Mouse (Mus musculus) G1E (cell line): ENCODE data around the gene Ttc39d. TPM values are rescaled to one million over a fixed set of nuclear protein-coding genes. Genes with fewer than 3 reads are reported as not detected.

Experiments used
- ATAC-seq: 2 replicates; pipeline ENCODE4 v1.8.0; 2016; ENCODE audit warnings: mild to moderate bottlenecking; ENCODE audit not compliant: insufficient number of reproducible peaks, poor library complexity, low FRiP score, severe bottlenecking; ENCODE audit errors: extremely low read depth
- DNase-seq: peaks from one replicate; pipeline ENCODE4 v3.0.0; 2012; ENCODE audit warnings: low spot score
- H3K27me3 ChIP-seq: 2 replicates; pipeline ENCODE4 v1.6.1; 2012; ENCODE audit warnings: mild to moderate bottlenecking, low read length, inconsistent platforms; ENCODE audit not compliant: insufficient read depth
- H3K36me3 ChIP-seq: replicated peaks from 2 replicates; pipeline ENCODE3; 2012; ENCODE audit warnings: mild to moderate bottlenecking, inconsistent platforms
- H3K4me1 ChIP-seq: 2 replicates; pipeline ENCODE4 v1.6.1; 2012; ENCODE audit warnings: low read depth, low read length, inconsistent platforms, mixed read lengths; ENCODE audit not compliant: insufficient read depth
- H3K4me3 ChIP-seq: 2 replicates; pipeline ENCODE4 v1.5.1; 2012; ENCODE audit warnings: low read depth, mild to moderate bottlenecking, inconsistent platforms, low read length, moderate library complexity, mixed read lengths
- H3K9me3 ChIP-seq: replicated peaks from 2 replicates; pipeline ENCODE4 v1.6.1; 2012; ENCODE audit warnings: inconsistent platforms
- CTCF ChIP-seq: IDR thresholded peaks from 2 replicates; pipeline ENCODE4 v1.5.1; 2012; ENCODE audit warnings: low read depth, low read length, inconsistent platforms, mixed read lengths
- GATA1 ChIP-seq: IDR thresholded peaks from 2 replicates; pipeline ENCODE4 v1.6.1; 2012; ENCODE audit warnings: borderline replicate concordance, low read length, inconsistent platforms, mixed read lengths
- GATA2 ChIP-seq: IDR thresholded peaks from 2 replicates; pipeline ENCODE4 v1.6.1; 2012; ENCODE audit warnings: low read depth, low read length, inconsistent platforms, borderline replicate concordance
- POLR2AphosphoS5 ChIP-seq: IDR thresholded peaks from 2 replicates; pipeline ENCODE4 v1.6.1; 2012; ENCODE audit warnings: low read depth, low read length, inconsistent platforms; ENCODE audit not compliant: insufficient replicate concordance
- TAL1 ChIP-seq: conservative IDR thresholded peaks from 2 replicates; pipeline ENCODE4 v1.6.1; 2012; ENCODE audit warnings: low read depth, low read length, inconsistent platforms, mixed read lengths
- polyA plus RNA-seq: library from polyadenylated mRNA; stranded (reverse); fragments of >175 nt; gene quantifications from 2 replicates; pipeline ENCODE4 v1.2.3, GENCODE M21; 2012
- total RNA-seq, 2 experiments: library from RNA; stranded (forward) in 1 of 2; stranded (reverse) in 1 of 2; fragments of 200-1000 nt in 1 of 2; fragments of >200 nt in 1 of 2; fragmentation: Nextera tagmentation in 1 of 2; gene quantifications; 2 replicates each; pipeline ENCODE4 v1.2.3; 2014 to 2017

Ttc39d gene
- total RNA-seq (2014; fragmentation: Nextera tagmentation) (0.30 TPM in 1 of 2 replicates, not detected in the other), total RNA-seq (2017) (0.12 and 0.16 TPM in 2 replicates), polyA plus RNA-seq (not detected in 2 replicates)

GRCm38 (mm10) chr17:80206671-80207581 lies at the start of gene Ttc39d, which contains the start of gene Srsf7:
TSS of gene Ttc39d (plus strand) at chr17:80207460.
TSS of gene Srsf7 (minus strand) at chr17:80207307.
- no peaks in the 10 kb centered on the region for H3K27me3 ChIP-seq
- TF ChIP-seq GATA1 (no peak), TAL1 (no peak), POLR2AphosphoS5 (peak; percentile 99)
- H3K4me1 ChIP-seq: peaks cover 29% of the 10 kb centered on the region
- ATAC-seq (peak; percentile 87), DNase-seq (peak; percentile 94)
- H3K9me3 ChIP-seq: no peaks in the 10 kb centered on the region
- H3K4me3 ChIP-seq: peak within 1 kb of the TSS; percentile 99
- peaks cover 42% of the 10 kb centered on the region for H3K36me3 ChIP-seq

- Histone ChIP-seq H3K9me3 (no peaks in the 10 kb centered on the region), H3K36me3 (no peaks in the 10 kb centered on the region), H3K4me1 (peaks cover 6% of the 10 kb centered on the region; the same call in 1 of the 2 replicates), H3K27me3 (peaks cover 17% of the 10 kb centered on the region; the same call in 1 of the 2 replicates), H3K4me3 (no peak overlapping the region)
- no peak for TF ChIP-seq TAL1
- TF ChIP-seq CTCF: no peak
- TF ChIP-seq POLR2AphosphoS5: no peak
- TF ChIP-seq GATA2: no peak
- TF ChIP-seq GATA1: no peak
- ATAC-seq (no peak), DNase-seq (no peak)
Measured at GRCm38 (mm10) chr17:80157489-80157888, 49.8 kb upstream of the Ttc39d start.

DNA sequence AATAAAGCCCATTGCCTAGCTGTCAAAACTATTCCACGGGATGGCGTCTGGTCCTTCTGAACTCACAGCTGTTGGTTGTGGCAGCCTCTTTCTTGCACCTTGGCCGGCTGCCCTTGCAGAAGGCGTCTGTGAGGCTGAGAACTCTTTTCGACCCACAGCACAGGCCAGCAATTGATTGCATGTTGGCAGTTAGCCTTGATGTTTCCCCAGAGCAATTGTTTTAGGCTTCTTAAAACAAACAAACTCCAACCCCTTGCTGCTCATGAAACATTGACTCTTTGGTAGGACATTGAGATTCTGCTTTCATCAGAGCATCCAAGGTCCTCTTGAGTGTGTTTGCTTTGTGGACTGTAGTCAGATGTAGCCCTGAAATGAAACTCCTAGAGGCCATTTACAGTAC lies 46.8 kb upstream of the Ttc39d start:
- ATAC-seq: no peak
- Histone ChIP-seq H3K4me1 (0 out of 2 replicates have a peak, but pooled peaks cover 2% of the 10 kb centered on the region), H3K36me3 (no peaks in the 10 kb centered on the region), H3K4me3 (no peak overlapping the region), H3K27me3 (peaks cover 11% of the 10 kb centered on the region), H3K9me3 (no peaks in the 10 kb centered on the region)
- no peak for DNase-seq
- TF ChIP-seq POLR2AphosphoS5 (no peak), GATA1 (no peak), TAL1 (no peak), CTCF (no peak), GATA2 (no peak)

DNA sequence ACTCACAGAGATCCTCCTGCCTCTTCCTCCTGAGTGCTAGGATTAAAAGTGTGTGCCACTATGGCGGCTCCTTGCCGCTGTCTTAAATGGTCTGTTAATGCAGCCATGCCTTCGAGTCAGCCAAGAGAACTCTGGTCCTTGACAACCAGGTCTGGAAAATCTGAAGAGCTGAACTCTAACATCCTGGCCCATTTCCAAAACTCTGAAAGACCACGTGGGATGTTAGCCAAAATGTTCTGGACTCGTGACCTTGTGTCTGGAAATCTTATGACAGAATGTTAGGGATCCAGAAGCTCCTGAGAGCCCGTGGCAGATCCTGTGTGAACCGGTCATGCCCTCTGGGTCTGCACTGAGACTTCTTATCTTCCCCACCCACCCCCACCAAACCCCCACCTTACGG lies 43.3 kb upstream of the Ttc39d start:
- H3K4me3 ChIP-seq: no peak overlapping the region
- no peaks in the 10 kb centered on the region for H3K9me3 ChIP-seq
- DNase-seq: no peak
- peaks cover 26% of the 10 kb centered on the region for H3K27me3 ChIP-seq
- H3K36me3 ChIP-seq: no peaks in the 10 kb centered on the region
- TF ChIP-seq CTCF: no peak
- no peak for TF ChIP-seq TAL1
- no peak for TF ChIP-seq POLR2AphosphoS5
- no peak for TF ChIP-seq GATA1
- no peak for TF ChIP-seq GATA2
- no peaks in the 10 kb centered on the region for H3K4me1 ChIP-seq
- no peak for ATAC-seq

GRCm38 (mm10) chr17:80165741-80166140 lies 41.5 kb upstream of the Ttc39d start:
- no peak overlapping the region for H3K4me3 ChIP-seq
- no peak for DNase-seq
- H3K4me1 ChIP-seq: no peaks in the 10 kb centered on the region
- H3K27me3 ChIP-seq: peaks cover 29% of the 10 kb centered on the region
- no peaks in the 10 kb centered on the region for H3K36me3 ChIP-seq
- no peak for TF ChIP-seq POLR2AphosphoS5
- no peak for TF ChIP-seq CTCF
- TF ChIP-seq GATA1: no peak
- no peaks in the 10 kb centered on the region for H3K9me3 ChIP-seq
- no peak for ATAC-seq

DNA sequence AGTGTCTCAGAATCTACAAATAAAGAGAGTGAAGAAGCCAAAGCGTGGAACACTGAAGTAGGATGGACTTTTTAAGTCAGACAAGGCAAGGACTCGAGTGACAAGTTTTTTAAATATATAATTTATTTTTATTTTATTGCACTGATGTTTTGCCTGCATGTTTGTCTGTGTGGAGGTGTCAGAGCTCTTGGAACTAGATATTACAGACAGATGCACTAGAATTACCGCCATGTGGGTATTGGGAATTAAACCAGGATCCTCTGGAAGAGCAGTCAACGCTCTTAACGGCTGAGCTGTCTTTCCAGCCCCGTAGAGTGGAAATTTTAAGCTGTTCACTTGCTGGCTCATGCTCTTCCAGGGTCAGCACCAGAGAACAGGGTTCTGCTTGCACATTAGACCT lies 40.9 kb upstream of the Ttc39d start:
- Histone ChIP-seq H3K9me3 (no peaks in the 10 kb centered on the region), H3K36me3 (no peaks in the 10 kb centered on the region), H3K4me3 (no peak overlapping the region), H3K27me3 (peaks cover 32% of the 10 kb centered on the region), H3K4me1 (no peaks in the 10 kb centered on the region)
- TF ChIP-seq GATA1 (no peak), GATA2 (no peak), CTCF (no peak), POLR2AphosphoS5 (no peak), TAL1 (no peak)
- ATAC-seq: no peak
- DNase-seq: no peak
